Mouse (Mus musculus) lung, postnatal 14 days (tissue): ENCODE measurements around the gene Zfp9.

ENCODE experiments used
- DNase-seq: peaks from one replicate; pipeline ENCODE4 v3.0.0; 2021

The Zfp9 gene

DNA sequence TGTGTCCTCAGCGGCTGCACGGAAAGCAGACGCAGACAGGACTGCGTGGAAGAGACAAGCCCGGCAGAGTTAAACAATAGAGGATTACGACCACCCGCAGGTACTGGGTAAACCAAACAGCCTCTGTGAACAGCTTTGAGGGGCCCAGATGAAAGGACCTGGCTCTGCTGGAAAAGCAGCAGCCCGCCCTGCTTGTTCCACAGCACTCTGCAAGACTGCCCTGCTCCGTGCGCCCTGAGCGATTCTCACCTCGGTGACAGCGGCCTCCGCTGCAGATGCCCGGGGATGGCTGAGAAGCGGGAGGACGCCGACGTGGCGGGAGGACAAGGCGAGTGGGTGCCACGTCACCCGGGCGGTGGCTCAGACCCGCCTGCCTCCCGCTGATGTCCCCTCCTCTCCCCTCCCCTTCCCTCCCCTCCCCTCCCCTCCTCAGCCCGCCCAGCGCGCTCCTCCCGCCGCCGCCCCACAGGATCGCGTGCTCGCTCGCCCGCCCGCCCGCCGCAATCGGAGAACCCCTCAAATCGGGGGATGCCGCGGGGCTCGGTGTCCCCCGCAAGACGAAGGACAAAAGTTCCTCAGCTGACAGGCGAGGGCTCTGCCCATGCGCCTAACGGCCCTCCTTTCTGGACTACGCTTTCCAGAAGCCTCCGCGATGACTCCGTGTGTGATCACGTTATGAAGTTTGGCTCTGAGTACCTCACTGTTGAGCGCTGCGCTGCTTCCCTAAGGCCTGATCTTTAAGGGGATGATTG lies at the start of gene Zfp9:
TSS of gene Zfp9 (minus strand) at position 364 of the 752 bp plus-strand sequence.
- peak; percentile 82 for DNase-seq

DNA sequence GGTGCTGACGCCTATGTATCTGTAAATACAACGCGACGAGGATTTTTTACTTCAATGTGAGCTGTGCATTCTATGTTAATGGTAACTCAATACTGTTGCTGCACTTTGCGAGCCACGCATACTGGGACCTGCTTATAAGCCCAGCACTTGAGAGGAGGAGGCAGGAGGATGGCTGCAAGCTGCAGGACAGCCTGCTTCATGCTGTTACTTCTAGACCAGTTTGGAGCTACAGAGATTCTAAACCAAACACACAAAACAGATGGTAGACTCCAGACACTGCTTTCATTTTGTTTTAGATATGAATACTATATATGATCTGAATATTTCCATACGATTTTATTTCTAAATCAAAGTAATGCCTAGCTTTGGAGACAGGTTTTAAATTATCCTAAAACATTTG lies 41.5 kb upstream of the Zfp9 start:
- DNase-seq = no peak

GRCm38 (mm10) chr6:118513335-118514012 lies 34.4 kb upstream of the Zfp9 start:
- no peak for DNase-seq

DNA sequence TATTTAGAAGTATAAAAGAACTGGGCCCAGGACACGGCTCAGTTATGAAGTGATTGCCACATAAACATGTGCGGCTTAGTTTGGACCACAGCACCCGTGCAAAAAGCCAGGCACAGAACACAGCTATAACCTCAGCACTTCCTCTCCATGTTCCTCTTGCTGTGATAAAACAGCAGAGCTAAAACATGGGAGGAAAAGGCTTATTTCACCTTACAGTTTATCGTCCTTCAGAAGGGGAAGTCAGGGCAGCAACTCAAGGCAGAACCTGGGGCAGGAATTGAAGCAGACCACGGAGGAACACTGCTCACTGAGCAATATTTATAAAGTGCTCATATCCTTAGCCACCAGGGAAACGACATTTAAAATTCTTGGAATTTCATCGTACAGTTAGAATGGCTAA lies 19.9 kb upstream of the Zfp9 start:
- DNase-seq = no peak

DNA sequence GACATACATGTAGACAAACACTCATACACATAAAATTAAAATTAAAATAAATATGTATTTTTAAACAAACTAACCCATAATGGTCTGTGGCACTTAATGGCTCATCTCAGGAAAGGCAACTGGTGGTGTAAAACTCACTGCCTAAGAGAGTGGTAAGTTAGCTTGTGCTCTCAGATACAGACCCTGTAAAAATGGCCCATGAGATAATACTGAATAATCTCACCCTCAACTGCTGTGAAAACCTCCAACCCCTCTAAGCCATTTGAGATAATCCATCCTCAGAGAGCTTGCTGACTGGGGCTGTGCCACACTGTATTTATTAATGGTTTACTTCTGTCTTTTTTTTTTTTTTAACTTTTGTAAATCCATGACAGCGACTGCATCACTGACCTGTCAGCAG lies 3.0 kb upstream of the Zfp9 start:
- DNase-seq = no peak

DNA sequence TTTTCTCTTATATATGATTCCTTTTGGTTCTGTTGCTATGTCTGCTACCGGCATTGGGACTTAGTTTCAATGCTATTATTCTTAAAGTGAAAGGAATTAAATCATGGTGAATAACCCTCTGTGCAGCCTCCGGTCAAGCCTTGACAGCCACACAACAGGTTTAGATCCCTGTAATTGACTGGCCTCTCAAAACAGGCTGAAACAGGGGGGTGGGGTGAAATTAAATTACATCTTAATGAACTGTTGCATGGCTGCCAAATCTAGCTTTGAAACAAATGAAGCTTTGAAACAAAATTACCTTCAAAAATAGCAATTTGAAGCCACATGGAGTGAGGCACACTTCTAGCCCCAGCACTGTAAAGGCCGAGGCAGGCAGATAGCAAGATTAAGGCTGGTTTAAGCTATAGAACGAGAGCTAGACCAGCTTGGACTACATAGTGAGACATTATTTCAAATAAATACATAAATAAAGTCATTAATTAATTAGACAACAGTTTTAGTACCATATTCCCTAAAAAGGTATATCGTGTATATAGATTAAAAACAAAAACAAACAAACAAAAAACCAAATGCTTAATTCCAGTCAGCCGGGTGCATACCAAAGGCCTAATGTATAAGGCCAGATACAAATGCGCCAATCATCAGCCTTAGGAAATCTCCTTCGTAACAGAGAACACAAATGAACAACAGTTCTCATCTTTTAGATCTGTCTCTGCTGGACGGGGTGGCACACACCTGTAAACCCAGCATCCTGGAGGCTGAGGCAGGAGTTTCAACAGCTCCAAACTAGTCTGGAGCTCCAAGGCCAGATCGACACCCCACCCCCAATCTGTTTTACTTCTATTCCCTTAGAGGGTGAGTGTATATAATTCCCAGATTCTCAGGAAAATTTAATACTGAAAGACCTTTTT lies 990 bp downstream of the Zfp9 start:
- no peak for DNase-seq

DNA sequence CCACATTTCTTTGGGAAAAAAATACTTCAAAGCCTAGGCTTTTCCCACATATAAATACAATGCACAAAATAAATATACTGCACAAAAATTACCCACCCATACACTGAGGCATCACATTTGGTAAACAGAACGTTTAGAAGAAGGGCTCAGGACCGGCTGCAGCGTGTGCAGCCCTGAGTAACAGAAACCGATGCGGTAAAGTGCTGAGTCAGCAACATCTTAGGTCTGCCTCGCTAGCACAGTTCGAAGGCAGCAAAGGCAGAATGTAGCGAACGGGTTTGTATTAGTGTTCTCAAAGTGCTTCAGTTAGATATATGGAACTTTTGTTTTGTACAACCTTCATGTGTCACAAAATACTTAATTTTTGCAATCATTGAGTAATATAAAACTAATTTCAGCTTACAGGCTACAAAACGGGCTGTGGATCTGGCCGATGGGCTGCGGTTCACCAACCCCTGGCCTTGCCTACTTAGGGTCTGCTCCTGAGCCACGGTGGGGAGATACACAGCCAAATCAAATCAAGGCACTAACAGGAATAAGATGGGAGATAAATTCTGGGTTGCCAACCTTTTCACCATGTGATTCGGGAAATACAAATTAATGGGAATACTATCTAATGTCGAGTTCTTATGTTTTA lies 16.9 kb downstream of the Zfp9 start:
- no peak for DNase-seq

GRCm38 (mm10) chr6:118457726-118458125 lies 21.4 kb downstream of the Zfp9 start:
- no peak for DNase-seq

GRCm38 (mm10) chr6:118455042-118455631 lies 24.0 kb downstream of the Zfp9 start, which contains the start of gene Zfp248:
Gene Zfp248, minus strand, starts transcription at chr6:118455528.
- peak; percentile 87 for DNase-seq

DNA sequence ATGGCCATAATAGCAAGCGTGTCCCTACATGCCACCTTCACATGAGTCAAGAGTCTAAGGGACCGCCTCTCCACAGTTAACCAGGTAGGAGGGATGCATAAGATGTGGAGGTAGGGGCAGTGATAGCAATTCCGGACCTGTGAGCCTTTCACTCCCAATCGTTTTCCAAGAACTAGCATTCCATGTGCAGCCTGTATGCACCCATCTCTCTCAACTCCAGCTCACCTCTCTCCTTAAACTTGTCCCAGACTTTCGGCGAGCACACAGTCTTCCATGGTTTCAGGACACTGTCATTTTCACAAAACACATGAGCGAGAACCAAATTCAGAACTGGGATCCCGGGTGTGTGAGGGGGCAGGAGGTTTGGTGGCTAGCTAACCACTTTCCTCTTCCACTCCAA lies 24.7 kb downstream of the Zfp9 start:
- no peak for DNase-seq

DNA sequence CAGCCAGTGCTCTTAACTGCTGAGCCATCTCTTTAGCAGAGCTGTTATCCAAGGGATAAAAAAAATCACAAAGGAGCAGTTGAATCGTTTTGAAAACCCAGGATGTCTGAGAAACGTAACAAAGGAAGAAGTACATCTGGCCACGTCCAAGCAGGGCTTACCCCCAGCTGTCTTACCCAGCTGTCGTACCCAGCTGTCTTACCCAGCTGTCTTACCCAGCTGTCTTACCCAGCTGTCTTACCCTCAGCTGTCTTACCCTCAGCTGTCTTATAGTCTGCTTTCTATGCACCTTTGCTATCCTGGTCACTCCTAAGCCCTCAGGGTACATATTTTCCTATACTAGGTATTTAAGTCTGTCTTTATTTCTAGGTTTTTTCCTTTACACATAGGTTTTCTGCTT lies 47.6 kb downstream of the Zfp9 start:
- no peak for DNase-seq

DNA sequence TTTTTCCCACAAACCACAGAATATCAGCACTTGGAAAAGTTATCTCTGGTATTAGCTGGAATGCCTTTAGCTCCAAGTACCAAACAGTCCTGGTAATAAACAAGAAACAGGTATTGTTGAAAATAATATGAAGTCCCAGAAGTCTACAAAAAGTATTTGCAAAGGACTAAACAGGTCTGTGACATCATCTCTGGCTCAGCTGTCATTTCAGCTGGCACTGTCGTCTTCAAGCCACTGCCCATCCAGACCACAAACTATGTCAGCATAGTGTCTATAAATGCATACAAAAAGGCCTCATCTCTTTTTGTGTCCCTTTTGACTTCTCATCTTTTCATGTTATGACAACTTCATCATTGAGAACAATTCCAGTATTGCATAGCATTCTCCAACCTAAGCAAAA lies 52.5 kb downstream of the Zfp9 start:
- DNase-seq = no peak

DNA sequence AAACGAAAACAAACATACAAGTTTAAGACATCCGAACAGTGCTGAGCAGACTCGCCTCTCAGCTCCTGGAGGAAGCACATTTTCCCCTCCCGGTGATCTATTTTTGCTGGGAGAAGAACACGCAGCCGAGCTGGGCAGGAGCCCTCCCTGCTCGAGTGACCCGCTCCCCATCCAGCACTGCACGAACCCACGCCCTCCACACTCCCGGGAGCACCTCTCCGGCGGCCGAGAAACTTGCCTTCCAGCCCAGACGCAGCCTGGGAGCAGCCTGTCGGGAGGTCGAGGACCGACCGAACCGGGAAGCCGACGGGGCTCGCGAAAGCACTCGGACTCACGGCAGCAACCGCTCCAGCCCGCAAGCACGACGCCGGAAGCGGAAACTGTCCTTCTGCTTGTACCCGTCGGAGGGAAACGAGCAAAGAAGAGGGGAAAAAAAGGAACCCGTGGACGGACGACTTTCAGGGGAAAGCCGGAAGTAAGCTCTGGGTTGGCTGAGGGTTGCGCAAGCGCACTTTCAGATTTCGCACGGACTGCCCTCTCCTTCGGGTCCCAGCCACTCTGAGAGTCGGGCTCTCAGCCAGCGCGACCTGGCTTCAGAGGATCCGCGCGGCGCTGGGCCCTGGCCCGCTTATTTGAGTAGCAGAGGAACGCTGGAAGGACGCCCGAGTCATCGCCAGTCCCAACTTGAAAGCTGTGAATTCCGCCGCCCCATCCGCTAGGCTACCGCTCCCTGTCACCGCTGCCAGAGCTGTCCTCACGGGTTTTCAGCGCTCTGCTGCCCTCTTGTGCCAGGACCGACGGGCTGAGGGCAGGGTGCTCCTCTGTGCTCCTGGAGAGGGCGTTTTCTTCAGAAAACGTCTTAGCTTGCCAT lies 59.8 kb downstream of the Zfp9 start, which contains the start of gene Bms1:
TSS of gene Bms1 (minus strand) at position 425 of the 871 bp plus-strand sequence.
- DNase-seq = peak; percentile 96
